Mouse (Mus musculus) liver, postnatal 0 days (tissue): ENCODE measurements around the gene Prkcb.

ENCODE experiments used
- CTCF ChIP-seq: sonication (generic); IDR thresholded peaks from 2 replicates; pipeline ENCODE4 v1.5.1; 2016; ENCODE audit warnings: antibody characterized with exemption, low read depth
- EP300 ChIP-seq: IDR thresholded peaks from 2 replicates; pipeline ENCODE4 v1.6.1; 2016; ENCODE audit warnings: antibody characterized with exemption, low read depth, mild to moderate bottlenecking

DNA sequence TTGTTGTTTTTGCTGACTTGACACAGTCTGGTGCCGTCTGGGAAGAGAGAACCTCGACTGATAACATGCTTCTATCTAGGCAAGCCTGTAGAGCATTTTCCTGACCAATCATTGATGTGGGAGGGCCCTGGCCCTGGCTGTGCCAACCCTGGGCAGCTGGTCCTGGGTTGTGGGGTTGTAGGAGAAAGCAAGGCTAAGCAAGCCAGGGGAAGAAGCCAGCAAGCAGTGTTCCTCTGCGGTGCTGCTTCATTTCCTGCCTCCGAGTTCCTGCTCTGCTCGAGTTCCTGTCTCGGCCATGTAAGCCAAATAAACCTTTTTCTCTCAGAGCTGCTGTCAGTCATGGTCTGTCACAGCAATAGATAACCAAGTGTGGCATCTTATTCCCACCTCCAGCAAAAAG lies 121.4 kb downstream of the Prkcb start:
- TF ChIP-seq EP300, result no peak
- no peak for TF ChIP-seq CTCF
